Mouse (Mus musculus) gastrocnemius, adult 8-10 months (tissue): ENCODE results near the gene Lyst. TPM values are rescaled to one million over a fixed set of nuclear protein-coding genes. Genes with fewer than 3 reads are reported as not detected.
"Not testable (repeated sequence)": the region's sequence is repeated elsewhere in the genome, so short reads cannot be mapped to it uniquely, and the experiment has no call there.

Experiments used
- DNase-seq, 2 experiments: peaks; one replicate each; pipeline ENCODE4 v3.0.0; 2022; ENCODE audit warnings: low spot score in 2 of 2
- total RNA-seq, 4 experiments: library from RNA; stranded (reverse); gene quantifications; 2 replicates each; pipeline ENCODE4 v1.2.4; 2022

Gene Lyst
- total RNA-seq, 4 experiments from 2014 or later, result 3.5 to 4.7 (median 4.2) TPM

DNA sequence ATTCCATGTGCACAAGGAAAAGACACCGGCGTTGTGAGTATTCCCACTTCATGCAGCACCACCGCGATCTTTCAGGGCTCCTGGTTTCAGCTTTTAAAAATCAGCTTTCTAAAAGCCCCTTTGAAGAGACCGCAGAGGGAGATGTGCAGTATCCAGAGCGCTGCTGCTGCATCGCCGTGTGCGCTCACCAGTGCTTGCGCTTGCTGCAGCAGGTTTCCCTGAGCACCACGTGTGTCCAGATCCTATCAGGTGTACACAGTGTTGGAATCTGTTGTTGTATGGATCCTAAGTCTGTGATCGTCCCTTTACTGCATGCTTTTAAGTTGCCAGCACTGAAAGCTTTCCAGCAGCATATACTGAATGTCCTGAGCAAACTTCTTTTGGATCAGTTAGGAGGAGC is 45.0 kb downstream of the Lyst start:
- DNase-seq, result no peak

- DNase-seq, result no peak
These were observed 47.4 kb downstream of the Lyst start for GRCm38 (mm10) chr13:13637577-13637976.

- DNase-seq, result no peak
These were observed 47.8 kb downstream of the Lyst start for GRCm38 (mm10) chr13:13637981-13638380.

DNA sequence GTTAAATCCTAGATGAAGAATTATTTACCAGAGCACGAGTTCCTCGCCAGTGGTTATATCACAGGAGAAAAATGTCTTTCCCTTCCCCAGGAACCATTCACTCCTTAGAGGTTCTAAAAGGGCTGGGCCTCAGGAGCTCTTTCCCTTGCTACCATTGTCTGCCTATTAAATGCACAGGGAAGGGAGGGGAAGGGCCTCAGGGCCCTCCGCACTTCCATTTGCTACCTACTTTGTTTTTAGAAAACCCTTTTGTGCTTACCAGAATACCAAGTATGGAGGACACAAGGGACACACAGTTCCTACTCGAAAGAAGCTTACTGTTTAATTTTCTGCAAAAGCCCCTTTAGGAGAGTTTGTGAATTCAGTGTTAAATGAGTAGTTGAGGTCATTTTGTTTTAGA is 48.5 kb downstream of the Lyst start:
- no peak for DNase-seq

DNA sequence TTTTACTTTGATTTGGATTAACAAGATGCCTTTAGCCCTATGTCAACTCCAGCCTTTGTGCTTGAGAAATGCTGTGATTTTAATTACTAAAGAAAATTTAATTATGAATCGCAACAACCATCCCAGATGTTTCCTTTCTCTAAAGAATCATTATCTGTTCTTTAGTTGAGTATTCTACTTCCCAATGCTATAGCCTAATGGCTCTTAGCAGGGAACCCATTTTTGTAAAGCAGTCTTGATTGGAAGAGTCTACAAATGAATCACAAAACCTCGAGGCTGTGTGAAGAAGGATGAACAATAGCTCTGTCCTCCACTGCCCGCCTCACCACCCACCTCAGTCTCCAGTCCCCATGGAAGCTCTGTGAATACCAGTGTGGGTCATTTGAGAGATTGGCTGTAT is 57.1 kb downstream of the Lyst start:
- no peak for DNase-seq

DNA sequence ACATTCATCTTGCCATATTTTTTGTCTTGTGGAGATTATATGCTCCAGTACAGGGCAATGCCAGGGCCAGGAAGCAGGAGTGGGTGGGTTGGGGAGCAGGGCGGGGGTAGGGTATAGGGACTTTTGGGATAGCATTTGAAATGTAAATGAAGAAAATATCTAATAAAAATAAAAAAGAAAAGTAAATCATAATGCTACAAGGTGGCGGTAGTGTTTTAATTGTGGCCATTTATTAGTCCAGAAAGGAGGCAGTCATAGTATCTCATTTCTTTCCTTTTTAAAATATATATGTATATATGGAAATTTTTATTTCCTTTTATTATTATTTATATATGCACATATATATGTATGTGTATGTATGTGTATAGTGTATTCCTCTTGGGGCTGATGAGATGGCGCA is 65.3 kb downstream of the Lyst start:
- no peak for DNase-seq

DNA sequence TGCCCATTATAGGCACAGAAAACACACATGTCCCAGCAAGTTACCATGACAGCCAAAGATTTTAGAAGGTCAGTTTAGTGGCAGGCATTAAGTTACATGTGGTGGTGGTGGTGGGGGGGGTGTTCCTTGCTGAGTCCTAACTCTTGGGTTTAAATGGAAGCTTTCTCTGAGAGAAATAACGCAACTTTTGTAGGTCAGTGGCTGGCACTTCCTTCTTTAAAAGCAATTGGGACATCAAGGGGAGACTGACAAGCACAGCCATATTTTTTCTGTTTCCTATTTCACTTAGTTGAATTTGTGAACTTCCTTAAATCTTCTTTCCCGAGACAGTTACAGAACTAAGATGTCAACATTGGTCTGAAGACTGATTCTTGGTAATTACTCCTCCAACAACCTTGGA is 75.9 kb downstream of the Lyst start:
- DNase-seq, result not testable (repeated sequence)

DNA sequence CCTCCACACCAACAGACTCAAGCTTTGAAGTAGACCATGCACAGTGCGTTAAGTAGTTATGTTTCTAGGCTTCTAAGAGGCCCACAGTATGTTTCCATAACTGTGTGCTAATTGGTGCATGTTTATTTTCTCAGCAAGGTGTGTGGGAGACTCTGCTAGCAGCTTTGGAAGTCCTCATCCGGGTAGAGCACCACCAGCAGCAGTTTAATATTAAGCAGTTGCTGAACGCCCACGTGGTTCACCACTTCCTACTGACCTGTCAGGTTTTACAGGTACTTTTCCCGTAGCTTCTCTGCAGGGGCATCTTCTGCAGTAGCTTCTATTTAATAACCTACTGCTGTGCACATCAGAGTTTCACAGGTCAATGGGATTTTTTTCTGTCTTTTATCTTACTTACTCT is 80.5 kb downstream of the Lyst start:
- DNase-seq, result no peak

DNA sequence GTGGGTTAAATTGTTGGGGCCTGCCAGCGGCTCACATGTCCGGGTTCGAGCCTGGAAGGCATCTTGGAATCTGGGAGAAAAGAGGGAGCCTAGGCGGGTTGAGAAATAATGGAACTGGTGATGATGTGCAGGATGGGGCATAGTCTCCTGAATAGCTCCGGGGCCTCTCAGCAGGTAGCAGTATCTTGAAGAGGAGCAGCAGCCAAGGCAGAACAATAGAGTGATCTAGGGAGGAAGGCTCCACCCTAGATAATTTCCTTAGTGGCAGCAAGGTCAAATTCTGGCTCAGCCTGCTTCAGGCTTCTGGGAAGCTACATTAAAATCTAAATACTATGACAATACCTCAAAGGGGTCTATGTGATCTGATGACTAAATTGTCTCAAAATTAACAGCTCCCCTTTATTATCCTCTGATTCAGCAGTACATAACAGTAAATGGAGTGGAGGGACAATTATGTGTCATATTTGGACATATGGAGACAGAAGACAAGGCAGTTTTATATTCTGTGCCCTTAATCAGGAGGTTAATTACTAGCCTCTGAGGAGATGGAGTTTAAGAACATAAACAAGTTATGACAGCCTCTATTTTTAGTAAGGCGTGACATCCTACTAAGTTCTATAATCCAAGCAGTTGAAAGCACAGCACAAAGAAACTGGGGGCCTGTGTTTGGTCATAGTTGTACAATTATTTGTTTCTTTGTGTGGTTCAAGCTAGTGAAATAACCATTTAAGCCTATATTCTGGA is 81.6 kb downstream of the Lyst start:
- DNase-seq, result no peak

DNA sequence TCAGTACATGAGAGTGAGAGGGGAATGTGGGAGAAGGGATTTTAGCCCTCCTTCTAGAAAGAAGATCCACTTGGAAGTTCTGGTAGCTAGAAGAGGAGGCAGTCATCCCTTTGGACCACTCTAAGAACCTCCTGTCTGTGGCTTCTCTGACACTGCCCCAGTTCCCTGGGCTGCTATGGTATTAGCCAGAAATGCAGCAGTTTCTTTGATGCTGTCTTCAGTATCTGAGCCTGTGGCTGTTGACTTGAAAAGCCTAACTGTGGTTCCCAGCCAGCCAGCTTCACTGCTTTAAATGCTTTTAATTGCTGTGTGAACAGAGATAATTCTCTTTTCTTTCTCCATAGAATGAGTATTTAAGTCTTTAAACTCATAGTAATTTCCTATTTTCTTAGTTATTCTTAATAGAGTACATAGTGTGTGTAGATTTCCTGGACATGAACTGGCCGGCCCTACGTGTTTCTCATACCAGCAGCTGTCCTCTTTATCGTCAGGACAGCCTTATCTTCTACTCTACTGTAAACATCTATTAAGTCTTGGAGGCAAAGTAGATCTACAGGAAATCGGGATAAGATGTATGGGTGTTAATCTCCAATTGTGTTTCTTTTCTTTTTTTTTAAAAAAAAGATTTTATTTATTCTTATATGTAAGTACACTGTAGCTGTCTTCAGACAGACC is 84.6 kb downstream of the Lyst start:
- no peak for DNase-seq

GRCm38 (mm10) chr13:13677871-13678270 is 87.7 kb downstream of the Lyst start:
- DNase-seq, result no peak

DNA sequence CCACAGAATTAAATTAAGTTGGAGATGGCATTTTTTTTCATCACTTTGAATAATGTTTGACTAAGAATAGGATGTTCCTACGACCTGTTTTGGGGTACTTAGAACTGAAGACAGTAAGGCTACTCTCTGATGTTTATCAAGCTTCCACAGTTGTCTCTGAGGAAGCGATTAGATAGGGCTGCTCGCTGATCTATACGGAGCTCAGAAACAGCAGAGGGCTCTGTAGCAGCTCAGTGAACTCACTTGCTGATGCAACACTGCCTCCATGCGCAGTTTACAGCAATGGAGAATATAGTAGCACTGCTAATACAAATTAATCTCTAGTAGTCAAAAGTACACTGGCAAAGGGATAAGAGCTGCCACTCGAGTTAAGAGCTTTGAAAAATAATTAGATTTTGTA is 91.4 kb downstream of the Lyst start:
- no peak for DNase-seq

DNA sequence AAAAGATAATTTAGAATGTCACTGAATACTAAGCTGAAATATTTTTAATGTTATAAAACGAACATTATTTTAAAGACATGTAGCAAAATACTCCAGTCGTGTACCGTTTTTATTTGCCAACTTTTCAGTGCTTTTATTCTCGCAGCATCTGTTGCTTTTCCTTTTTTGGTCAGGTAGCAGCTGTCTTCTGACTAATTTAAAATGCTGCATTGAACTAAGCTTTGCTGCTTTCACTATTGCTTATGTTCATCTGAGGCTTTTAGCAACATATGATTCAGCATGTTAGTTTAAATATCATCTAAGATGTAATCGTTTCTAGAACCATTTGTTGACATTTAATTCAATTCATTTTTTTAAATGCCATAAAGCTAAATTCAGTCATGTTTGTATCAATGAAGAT is 113.3 kb downstream of the Lyst start:
- no peak for DNase-seq

DNA sequence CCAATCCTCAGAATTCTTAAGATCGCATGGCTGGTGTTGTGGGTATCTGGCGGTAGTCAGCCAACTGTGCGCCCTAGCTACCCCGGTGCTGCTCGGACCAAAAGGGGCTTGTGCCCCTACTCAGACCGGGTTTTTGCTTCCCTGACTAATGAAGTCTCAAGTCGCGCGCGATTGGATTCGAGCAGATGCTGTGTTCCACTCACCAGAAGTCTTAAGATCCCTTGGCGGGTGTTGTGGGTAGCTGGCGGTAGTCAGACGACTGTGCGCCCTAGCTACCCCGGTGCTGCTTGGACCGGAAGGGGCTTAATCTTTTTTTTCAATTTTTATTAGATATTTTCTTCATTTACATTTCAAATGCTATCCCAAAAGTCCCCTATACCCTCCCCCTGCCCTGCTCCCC is 131.2 kb downstream of the Lyst start:
- not testable (repeated sequence) for DNase-seq

GRCm38 (mm10) chr13:13723293-13723692 is 133.1 kb downstream of the Lyst start:
- no peak for DNase-seq

GRCm38 (mm10) chr13:13723786-13724185 is 133.6 kb downstream of the Lyst start:
- DNase-seq, result no peak

GRCm38 (mm10) chr13:13739232-13739631 is 149.0 kb downstream of the Lyst start:
- no peak for DNase-seq

DNA sequence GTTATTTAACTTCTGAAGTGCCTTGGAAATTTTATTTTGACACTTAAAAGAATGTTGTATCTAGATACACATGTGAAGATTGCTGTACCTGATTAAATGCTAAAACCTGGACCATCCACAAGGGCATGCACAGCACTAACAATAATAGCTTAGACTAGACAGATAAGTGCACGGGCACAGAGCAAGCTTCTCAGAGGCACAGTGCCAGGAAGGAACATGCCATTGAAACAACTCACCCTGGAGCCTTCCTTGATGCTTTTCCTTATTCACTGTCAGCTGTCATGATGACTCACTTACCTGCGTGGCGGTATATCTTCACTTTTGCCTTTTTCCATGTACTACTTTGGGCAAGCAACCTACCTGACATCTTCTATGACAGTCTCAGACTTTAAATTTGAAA is 155.7 kb downstream of the Lyst start:
- no peak for DNase-seq

GRCm38 (mm10) chr13:13775778-13776494 is 185.7 kb downstream of the Lyst start:
- no peak for DNase-seq

- no peak for DNase-seq
These were observed 186.9 kb downstream of the Lyst start for GRCm38 (mm10) chr13:13777052-13777451.

- no peak for DNase-seq
These were observed 187.5 kb downstream of the Lyst start for GRCm38 (mm10) chr13:13777696-13778095.

- DNase-seq, result no peak
These were observed 188.8 kb downstream of the Lyst start for GRCm38 (mm10) chr13:13778837-13779458.
